Mouse (Mus musculus) monocyte, adult 2 months (primary cell): Measurements from ENCODE around the gene Atp6v1g1.

Source experiments
- DNase-seq, 2 experiments: peaks; one replicate each; pipeline ENCODE4 v3.0.0; 2022; ENCODE audit warnings: low spot score in 2 of 2, low read depth in 1 of 2

The Atp6v1g1 gene

DNA sequence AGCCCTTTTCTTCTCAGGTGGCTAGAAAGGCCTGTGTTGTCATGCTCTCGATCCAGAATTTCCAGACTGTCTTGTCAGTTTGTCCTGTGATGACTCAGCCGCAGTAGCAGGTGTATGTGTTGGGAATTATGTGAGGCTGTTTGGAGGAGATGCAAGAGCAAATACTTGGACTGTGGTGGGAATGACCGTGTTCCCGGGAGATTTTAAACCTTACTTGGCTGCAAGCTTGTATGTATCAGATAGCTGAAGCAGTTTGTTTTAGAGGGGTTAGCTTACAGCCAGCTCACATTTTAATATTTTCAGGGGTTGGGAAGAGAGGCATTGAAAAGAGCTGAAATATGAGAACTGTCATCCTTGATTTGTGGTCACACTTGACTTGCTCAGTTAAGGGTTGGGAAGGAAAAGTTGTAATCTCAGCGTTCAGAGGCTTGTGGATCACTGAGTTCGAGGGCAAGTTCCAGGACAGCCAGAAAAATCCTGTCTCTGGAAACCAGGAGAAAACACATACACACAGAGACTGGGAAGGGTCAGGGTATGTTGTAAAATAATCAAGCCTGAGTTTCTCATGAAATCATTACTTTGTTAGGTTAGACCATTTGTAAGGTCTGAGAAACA lies 2.0 kb downstream of the Atp6v1g1 start:
- DNase-seq = no peak

DNA sequence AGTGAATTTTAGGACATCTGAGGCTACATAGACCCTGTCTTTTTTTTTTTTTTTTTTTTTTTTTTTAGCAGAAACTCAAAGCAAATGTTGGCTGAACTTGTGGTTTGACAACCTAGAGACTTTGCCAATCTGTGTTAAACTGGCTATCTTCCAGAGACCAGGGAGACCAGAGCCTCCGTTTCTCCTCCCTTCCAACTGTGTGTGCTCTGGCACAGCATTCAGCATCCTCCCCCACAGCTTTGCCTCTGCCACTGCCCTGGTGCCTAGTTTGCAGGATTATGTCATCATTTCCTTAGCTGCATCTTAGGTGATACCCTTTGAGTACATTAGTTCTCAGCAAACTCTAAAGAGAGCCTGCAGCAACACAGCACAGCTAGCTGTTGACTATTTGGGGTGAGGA lies 3.2 kb downstream of the Atp6v1g1 start:
- no peak for DNase-seq

DNA sequence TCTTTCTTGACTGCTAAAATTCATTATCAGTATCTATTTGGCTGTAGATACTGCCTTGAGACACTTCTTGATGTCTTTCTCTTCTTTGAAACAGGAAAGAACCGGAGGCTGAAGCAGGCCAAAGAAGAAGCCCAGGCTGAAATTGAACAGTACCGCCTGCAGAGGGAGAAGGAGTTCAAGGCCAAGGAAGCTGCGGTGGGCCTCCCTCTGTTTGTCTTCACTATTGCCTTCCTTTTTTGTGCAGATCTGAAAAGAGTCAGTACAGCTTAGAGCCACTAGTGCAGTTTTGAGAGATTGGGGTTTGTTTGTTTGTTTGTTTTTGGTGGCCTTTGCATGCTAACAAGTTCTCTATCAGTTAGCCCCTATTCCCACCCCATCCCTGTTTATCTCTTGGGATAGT lies 3.9 kb downstream of the Atp6v1g1 start:
- DNase-seq = no peak

DNA sequence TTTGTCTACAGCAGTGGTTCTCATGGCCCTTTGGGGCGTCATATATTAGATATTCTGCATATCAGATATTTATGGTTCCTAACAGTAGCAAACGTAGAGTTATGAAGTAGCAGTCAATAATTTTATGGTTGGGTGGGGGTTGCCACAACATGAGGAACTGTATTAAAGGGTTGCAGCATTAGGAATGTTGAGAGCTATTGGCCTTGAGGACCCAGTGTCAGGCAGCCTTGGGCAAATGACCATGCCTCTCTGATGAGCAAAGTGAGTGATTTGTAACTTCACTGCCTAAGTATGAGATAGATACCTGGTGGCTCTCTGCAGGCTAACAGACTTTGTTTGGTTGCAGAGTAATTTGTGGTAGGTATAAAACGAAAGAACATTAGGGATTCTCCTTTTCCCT lies 6.3 kb downstream of the Atp6v1g1 start:
- DNase-seq = no peak

DNA sequence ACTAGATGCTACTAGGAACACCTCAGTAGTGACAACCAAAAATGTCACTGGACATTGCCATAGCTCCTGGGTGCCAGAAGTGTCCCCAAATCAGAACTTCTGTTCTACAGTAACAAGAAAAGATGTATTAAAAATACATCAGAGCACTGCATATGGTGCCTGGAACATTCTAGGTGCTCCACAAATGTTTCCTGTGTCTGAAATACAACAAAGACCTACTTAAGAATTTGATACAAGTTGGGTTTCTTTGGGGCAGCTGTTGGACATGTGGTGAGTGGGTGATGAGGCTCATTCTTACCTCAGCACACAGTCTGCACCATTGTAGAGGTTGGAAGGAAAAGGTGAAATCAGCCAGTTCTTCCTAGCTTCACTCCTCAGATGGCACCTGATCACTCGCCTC lies 8.3 kb downstream of the Atp6v1g1 start:
- no peak for DNase-seq

DNA sequence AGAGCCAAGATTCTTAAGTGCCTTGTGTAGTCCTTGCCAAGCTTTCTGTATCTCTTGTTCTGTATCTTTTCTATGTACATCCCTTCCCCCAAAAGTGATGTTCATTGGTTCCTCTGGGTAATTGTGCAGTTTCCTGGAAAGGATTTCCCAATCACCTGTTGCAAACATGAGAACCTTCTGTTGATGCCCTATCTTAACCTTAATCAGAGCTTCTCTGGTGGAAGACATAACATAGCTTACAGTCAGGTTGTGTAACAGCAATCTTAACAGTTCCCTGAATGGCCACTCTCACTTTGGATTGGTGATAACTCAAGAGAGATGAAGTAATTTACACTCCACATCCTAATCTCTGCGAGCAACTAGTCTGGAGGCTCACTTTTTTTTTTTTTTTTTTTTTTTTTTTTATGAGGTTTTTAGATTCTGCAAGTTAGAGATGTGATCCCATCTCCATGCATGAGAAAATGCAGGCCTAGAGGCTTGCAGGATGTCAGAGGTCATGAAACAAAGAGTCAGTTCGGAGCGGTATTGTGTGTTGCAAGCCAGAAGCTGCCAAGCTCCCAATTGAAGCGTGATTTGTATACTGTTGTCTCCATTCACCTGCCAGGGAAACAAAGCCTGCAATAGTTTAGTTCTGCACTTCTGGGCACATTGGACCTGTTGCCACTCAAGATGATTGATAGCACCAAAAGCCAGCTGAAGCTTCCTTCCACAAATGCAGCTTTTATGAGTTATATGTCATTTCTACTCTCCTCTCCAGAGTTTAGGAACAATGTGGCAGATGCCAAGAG lies 9.4 kb downstream of the Atp6v1g1 start:
- DNase-seq = no peak

DNA sequence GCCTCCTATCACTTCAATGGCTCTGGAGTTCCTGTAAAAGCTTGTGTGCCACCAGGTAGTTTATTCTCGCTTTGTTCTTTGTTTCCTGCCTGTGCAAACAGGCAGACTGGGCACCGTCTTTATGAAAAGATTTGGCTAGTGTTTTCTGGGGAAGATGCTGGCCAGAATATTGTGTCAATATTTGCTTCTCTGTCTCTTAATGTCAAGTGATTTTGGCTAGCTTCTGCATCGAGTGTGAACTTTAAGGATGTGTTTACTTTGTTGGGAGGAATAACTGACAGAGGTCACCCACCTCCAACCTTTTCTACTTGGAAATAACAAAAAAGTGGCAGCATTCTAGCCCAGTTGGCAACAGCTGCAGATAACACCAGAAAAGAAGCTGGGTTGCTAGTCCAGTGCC lies 10.0 kb downstream of the Atp6v1g1 start:
- DNase-seq = no peak

DNA sequence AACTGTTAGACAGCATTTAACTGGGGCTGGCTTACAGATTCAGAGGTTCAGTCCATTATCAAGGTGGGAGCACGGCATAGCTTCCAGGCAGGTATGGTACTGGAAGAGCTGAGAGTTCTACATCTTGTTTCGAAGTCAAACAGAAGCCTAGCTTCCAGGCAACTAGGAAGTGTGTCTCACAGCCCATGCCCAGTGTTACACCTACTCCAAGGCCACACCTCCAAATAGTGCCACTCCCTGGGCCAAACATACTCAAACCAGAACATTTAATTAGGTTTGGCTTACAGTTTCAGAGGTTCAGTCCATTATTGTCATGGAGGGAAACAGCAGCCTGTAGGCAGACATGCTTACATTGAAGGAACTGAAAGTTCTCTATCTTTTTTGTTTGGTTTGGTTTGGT lies 10.5 kb downstream of the Atp6v1g1 start:
- no peak for DNase-seq

DNA sequence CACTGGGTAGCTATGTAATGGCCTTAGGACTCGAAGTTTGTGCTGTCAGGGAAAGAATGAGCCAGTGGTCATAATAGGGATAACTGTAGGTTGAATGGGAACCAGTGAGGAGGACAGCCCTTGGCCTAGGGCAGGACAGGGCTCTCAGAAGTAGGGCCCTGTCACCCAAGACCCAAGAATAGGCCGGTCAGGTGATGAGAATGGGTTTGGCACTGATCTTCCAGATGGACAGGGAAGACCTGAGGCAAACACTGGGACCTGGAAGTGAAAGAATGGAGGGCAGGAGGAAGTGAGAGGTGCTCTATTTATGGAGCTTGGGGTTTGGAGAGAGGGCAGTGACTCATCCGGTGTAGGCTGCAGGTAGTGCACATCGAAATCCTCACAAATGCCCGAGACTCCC lies 12.1 kb downstream of the Atp6v1g1 start:
- DNase-seq = no peak

DNA sequence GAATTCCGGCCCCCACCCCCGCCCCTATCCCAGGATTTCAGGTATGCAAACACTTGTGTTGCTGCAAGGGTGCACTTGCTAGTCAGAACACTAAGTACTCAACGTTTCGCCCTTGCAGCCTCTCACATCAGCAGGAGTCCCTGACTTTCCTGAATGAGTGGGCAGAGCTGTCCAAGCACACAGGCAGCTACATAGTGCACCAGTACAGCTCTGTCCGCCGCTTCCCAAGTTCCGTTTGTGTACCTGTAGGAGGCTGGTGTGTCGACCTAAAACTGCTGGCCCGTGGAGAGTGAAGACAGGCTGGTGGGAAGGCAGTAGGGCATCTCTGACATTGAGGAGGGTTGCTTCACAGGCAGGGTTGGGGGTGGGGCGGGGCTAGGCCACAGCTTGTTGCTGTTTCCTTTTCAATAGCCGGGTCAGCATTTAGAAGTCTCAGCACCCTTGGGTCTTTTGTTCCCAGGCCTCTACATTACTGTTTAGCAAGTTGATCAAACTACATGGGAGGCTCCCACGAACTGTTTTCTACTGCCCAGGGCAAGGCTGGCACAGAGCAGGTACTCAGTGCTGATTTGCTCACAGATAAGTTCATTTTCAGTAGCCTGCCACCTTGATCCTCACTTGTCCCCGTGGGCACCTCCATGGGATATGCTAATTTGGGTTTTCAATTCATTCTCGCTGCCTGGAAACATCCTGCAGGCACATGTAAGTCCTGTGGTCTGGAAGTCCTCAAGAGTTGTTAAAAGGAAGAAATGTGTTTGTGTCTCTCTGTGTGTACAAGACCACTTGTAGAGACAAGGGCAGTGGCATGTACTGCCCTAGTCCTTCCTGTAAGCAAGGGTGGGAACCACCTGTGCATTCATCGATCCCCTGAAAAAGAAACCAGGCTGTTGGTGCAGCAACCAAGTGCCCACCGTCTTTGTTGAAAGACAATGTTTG lies 12.8 kb downstream of the Atp6v1g1 start:
- peak in 1 of 2 experiments; percentile 9 for DNase-seq

DNA sequence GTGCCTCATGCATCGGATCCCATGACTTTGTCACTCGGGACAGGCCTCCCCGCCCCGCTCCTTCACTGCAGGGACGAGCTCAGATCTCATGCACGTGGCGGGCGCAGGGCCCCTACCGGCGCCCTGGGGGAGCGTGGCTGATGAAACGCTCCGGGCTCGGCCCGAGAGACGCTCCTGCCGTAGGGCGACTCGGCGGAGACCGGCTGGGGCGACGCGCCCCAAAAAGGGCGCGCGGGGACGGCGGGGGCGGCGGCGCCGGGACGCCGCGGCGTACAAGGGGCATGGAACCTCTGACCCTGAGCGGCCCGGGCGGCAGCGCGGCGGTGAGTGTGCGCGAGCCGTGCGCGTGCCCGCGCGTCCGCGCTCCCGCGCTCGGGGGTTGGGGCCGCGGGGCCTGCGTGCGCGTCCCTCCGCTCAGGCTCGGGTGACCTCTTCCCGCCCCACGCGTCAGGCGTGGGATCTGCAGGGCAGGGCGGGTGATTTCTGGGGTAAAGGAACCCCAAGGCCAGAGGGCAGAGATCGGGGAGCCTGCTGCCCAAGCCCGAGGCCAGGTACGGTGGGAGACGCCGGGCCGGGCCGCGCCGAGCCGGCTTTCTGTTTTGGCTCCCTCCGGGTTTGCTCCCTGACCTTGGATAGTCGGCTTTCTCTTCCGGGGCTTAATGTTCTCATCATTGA lies 14.0 kb downstream of the Atp6v1g1 start, which contains the start of gene Tmem268:
Gene Tmem268, plus strand, starts transcription at position 375 of the 675 bp plus-strand sequence.
- peak; percentile 37 to 71 for DNase-seq

DNA sequence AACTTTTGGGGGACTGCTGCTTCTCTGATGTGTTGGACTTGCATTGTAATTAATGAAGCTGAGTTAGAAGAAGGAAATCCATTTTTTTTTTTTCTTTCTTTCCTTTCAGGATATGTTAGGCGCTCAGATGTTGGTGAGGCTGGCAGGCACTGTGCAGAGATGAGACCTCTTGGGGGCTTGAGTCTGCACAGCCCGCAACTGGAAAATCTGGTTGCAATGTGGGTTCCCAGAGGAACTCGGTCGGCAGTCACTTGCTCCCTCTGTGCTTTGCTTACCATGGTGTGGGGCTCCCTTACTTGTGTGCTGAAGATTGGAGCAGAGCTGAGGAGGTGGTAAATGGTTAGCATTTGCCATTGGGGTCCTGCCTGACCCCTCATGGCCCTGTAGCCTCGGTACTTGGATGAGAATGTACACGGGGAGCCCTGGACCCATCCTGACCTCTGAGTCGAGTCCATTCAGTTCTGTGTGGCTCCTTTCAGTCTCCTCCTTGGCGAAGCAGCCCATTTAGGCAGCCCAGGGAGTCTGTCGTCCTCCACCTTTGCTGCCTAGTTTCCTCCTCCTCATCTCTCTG lies 14.6 kb downstream of the Atp6v1g1 start:
- DNase-seq = no peak

DNA sequence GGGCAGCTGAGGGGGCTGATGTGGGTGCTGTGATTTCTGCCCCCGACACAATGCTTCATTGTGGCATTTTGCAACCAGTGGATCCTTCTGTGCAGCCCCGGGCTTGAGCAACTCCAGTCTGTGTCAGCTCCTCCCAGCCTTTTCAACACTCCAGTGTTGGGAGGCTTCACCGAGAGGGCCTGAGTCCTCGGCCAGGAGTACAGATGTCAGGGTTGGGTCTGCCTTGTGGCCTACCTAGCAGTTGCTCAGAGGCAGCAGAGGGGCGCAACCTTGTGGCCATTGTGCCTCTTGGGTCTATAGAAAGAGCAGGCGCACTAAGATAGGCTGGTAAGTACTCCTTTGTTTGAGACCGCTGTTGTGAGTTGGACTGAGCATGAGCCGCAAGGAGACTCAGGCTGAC lies 15.5 kb downstream of the Atp6v1g1 start:
- DNase-seq = peak in 1 of 2 experiments; percentile 18

DNA sequence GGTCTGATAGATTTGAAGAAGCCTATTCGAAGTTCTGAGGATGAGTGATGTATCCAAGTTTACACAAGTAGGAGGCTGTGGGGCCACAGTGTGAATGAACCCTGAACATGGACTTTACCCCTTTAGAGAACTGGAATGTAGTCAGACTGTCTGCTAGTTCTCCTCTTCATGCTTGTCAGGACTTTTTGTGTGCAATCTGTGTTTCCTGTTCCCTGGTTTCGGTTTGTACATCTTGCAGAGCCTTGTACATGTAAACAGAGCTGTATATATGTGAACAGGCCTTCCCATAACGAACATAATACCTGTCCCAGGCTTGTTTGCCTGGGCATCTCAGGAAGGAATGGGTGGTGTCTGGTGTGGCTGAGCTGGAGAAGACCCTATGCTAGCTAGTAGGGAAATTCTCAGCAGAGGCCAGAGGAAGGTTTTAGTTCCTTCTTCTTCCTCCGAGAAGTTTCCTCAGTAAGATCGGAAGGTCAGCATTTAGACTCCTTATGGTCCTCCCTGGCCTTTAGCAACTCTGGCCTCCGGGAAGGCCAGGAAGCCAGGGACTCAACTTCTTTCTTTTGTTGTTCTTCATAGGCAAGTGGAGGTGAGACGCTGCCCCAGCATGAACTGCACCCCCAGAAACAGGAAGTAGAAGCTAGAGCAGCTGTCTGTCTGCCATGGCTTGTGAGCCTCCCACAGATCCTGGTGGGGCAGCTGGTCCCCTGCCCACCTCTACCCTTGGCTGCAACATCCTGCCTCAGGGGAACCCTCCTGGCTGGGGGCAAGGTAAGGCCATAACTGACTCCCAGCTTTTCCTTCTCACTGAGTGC lies 17.5 kb downstream of the Atp6v1g1 start:
- peak in 1 of 2 experiments; percentile 30 for DNase-seq

DNA sequence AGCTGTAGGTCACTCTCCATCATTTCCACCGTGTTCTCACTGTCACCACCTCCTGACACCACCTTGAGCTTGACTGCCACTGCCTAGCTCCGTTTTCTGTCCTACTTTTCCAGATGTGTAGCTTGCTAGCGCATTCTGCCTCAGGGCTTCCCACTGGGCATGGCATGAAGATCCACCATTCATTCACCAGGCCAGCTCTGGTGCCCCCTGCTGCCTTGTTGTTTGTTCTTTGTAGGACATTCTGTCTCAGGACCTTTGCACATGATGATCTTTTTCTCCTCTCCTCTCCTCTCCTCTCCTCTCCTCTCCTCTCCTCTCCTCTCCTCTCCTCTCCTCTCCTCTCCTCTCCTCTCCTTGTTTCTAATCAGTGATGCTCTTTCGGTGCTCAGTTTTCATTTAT lies 18.2 kb downstream of the Atp6v1g1 start:
- no peak for DNase-seq

DNA sequence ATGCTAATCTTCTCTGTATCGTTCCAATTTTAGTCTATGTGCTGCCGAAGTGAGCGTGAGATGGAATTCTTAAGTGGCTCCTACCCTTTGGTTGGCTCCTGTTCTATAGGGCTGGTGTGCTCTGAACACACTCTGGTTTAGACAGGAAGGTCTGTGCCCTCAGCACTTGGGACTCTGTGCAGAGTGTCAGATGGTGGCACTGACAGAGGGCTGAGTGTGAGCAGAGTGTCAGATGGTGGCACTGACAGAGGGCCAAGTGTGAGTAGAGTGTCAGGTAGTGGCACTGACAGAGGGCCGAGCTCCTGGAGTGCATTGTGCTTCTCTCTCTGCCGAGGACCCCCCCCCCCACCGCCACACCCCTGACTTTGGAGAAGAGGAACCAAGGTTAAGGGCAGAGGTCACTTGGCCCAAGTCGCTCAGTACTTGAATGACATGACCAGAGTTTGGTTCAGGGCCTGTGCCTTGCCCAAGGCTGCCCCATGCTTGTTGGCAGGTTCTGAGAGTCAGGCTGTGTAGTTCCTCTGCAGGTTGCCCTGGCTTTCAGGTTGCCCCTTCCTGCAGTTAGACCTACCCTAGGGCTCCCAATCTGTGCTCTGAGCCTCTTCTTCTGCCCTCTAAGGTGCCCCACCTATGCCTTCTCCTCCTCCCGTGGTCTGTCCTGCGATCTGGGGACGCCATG lies 23.3 kb downstream of the Atp6v1g1 start:
- no peak for DNase-seq

DNA sequence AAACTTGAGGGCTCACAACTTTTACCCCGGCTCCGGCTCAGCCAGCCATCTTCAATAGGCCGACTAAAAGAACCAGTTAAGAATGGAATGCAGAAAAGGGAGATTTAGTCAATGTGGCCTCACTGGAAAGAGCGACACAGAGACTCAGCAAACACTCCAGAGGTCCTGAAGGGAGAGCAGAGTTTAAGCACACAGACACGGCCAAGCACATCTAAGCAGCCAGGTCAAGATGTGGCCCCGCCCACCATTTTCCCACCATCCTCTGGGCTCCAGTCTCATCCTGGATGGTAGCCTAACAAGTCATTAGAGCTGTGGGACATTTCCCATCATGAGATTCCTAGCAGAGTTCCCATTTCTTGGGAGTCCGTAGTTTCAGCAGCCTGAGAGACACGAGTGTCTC lies 24.8 kb downstream of the Atp6v1g1 start:
- DNase-seq = no peak

DNA sequence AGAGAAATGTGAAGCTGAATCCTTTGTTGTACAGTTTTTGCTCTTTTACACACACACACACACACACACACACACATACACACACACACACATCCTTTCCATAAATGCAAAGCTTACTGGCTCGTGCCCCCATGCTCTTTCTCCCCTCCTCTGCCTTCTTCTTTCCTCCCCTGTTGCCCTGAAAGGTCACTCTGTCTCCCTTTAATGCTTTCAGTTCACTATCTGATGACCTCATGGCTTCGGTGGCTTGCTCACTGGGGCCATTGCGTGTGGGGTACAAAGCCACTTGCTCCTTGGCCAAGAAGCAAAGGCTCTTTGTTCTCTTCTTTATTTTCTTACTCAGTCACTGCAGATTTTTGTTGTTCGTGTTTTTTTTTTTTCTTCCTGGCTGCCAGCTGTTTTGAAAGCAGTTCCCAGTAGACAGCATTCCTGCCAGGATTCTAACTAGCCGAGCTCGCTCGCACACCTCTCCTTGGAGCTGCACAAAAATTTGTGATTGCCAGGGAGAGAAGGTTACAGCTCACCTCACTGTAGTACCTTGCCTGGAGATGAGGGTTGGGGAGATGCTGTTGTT lies 25.7 kb downstream of the Atp6v1g1 start:
- DNase-seq = no peak

DNA sequence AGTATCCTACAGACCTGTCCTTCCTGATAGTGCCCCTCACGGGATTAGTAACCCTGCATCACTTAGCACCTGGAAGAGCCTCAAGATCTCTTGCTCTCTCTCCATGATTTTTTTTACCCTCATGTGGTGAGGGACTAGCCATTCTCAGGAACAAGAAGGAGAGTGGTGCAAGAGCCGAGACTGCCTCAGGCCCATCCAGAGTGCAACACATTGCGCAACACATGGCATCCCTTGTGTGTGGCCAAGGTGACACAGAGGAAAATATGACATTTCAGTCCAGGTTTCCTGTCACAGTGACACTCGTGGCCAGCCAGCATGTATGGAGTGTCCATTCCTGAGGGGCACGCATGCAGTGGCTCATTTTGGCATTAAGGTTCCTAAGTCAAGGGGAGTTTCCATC lies 28.0 kb downstream of the Atp6v1g1 start:
- no peak for DNase-seq
